ENCODE assay signal across 31 mouse cellular contexts in the genomic region with DNA sequence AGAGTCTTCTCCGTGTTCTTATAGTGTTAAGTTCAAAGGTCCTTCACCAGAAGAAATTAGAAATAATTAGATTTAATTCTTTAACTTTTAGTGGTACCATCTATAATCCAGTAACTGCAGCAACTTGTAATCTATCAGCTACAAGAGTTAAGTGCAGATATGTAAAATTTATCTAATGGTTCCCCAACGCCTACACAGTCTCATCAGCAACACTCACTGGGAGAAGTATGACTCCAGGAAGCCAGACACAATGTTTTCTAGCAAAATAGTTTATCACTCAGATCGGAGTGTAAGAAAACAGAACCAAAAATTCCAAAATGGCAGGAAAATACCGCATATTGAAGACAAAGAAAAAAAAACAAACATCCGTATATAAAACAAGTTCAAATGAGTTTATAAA.
"Had no signal": no experiment of that assay in that cellular context is flagged by ENCODE, and none has a peak within 500 bp of the region (broad histone marks: within the 10 kb centered on the region; RNA-seq: fewer than 3 reads in every experiment).

No protein-coding gene starts in this region.

- H3K9me3 ChIP-seq: heart, embryonic 10.5 days; heart, embryonic 12.5 days; heart, embryonic 13.5 days; heart, embryonic 15.5 days; hindbrain, embryonic 10.5 days; hindbrain, embryonic 12.5 days; hindbrain, embryonic 13.5 days; hindbrain, embryonic 15.5 days; intestine, embryonic 15.5 days; kidney, embryonic 15.5 days had no signal

- H3K27ac ChIP-seq: heart, embryonic 10.5 days; heart, embryonic 13.5 days; heart, embryonic 15.5 days; hindbrain, embryonic 10.5 days; hindbrain, embryonic 12.5 days; hindbrain, embryonic 13.5 days; hindbrain, embryonic 14.5 days; hindbrain, embryonic 15.5 days; hindbrain, postnatal 0 days; intestine, embryonic 15.5 days; kidney, embryonic 15.5 days; kidney, postnatal 0 days; layer of hippocampus, adult 2 months; left cerebral cortex, adult 2 months had no signal

- H3K4me1 ChIP-seq: heart, embryonic 10.5 days; heart, embryonic 12.5 days; heart, embryonic 13.5 days; heart, embryonic 15.5 days; hindbrain, embryonic 10.5 days; hindbrain, embryonic 12.5 days; hindbrain, embryonic 13.5 days; hindbrain, embryonic 15.5 days; intestine, embryonic 15.5 days; kidney, embryonic 15.5 days had no signal

- DNase-seq: heart, postnatal 10 days; heart, postnatal 14 days; heart, postnatal 36 days; heart, postnatal 4 days; kidney, adult 11 months; kidney, adult 18-20 months; kidney, adult 2 months; kidney, adult 8-10 months; kidney, adult 9 months; kidney, postnatal 10 days; kidney, postnatal 14 days; kidney, postnatal 25 days; kidney, postnatal 36 days; kidney, postnatal 4 days; layer of hippocampus, adult 9-11 months; layer of hippocampus, postnatal 36 days had no signal

- H3K4me3 ChIP-seq: heart, embryonic 10.5 days; heart, embryonic 12.5 days; heart, embryonic 13.5 days; heart, embryonic 15.5 days; hindbrain, embryonic 10.5 days; hindbrain, embryonic 12.5 days; hindbrain, embryonic 13.5 days; hindbrain, embryonic 15.5 days; intestine, embryonic 15.5 days; kidney, embryonic 15.5 days; layer of hippocampus, adult 2 months; left cerebral cortex, adult 2 months had no signal

- H3K9ac ChIP-seq: heart, embryonic 12.5 days; heart, embryonic 13.5 days; heart, embryonic 15.5 days; hindbrain, embryonic 12.5 days; hindbrain, embryonic 13.5 days; hindbrain, embryonic 14.5 days; hindbrain, embryonic 15.5 days; intestine, embryonic 15.5 days; kidney, embryonic 15.5 days had no signal

- H3K27me3 ChIP-seq: heart, embryonic 12.5 days; heart, embryonic 13.5 days; heart, embryonic 15.5 days; hindbrain, embryonic 12.5 days; hindbrain, embryonic 13.5 days; hindbrain, embryonic 15.5 days; intestine, embryonic 15.5 days; kidney, embryonic 15.5 days had no signal

- H3K36me3 ChIP-seq: heart, embryonic 15.5 days had no signal
